Mouse (Mus musculus) neutrophil, adult 59 days (primary cell): Measurements from ENCODE around the gene Satb2. TPM values are rescaled to one million over a fixed set of nuclear protein-coding genes. Genes with fewer than 3 reads are reported as not detected.

Experiments used
- total RNA-seq, 2 experiments: library from RNA; stranded (reverse); gene quantifications; 1 replicate in 1 of 2; 2 replicates in 1 of 2; pipeline ENCODE4 v1.2.4; 2023

Satb2 gene
- total RNA-seq, result 1 to 10 TPM; 1.4 to 1.6 TPM

DNA sequence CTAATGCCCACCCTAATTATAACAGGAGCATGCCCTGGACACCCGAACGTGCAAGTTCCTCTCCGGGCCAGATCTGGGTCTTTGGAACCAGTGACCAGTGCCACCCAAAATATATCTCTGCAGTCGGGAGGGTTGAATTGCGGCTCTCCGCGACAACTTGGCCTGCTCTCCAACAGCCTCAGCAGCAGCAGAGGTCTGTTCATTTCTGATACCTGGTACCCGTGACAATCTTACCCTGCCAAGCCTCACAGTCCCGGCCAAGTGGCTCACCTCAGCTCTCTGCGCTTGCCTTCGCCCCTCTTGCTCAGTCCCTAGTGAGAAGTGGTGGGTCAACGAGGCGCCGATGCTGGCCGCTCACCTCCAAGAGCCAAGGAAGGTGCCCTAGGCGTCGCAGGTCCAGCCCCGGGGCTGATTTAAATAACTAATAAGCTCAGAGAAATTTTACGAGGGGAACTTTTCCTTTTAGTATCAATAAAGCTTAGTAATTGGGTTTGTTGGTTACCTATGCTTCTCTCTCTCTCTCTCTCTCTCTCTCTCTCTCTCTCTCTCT is at the start of gene Satb2:
Gene Satb2 (minus strand): TSS at position 500 of the 550 bp plus-strand sequence.

